Mouse (Mus musculus) midbrain, embryonic 10.5 days (tissue): ENCODE results near the gene Tmcc1. TPM values are rescaled to one million over a fixed set of nuclear protein-coding genes. Genes with fewer than 3 reads are reported as not detected.
"Not testable (repeated sequence)": the region's sequence is repeated elsewhere in the genome, so short reads cannot be mapped to it uniquely, and the experiment has no call there.

Source experiments
- DNase-seq: peaks from one replicate; pipeline ENCODE4 v3.0.0-alpha.2; 2017; ENCODE audit warnings: low spot score
- H3K27ac ChIP-seq: fragments of 300-500 bp; sonication (generic); replicated peaks from 2 replicates; pipeline ENCODE4 v1.5.1; 2016; ENCODE audit warnings: mild to moderate bottlenecking
- H3K27me3 ChIP-seq: fragments of 300-500 bp; sonication (generic); 2 replicates; pipeline ENCODE4 v1.6.1; 2016; ENCODE audit warnings: low read depth, mild to moderate bottlenecking; ENCODE audit not compliant: poor library complexity, severe bottlenecking
- H3K36me3 ChIP-seq: fragments of 300-500 bp; sonication (generic); 2 replicates; pipeline ENCODE4 v1.6.1; 2016; ENCODE audit warnings: mild to moderate bottlenecking, moderate library complexity
- H3K4me1 ChIP-seq: fragments of 300-500 bp; sonication (generic); 2 replicates; pipeline ENCODE4 v1.6.1; 2016
- H3K4me3 ChIP-seq: fragments of 300-500 bp; sonication (generic); 2 replicates; pipeline ENCODE4 v1.5.1; 2016; ENCODE audit warnings: mild to moderate bottlenecking, moderate library complexity
- H3K9me3 ChIP-seq: fragments of 300-500 bp; sonication (generic); replicated peaks from 2 replicates; pipeline ENCODE4 v1.6.1; 2016; ENCODE audit warnings: mild to moderate bottlenecking
- WGBS: fragments of 180-500 bp; shearing (Covaris S2); methylation state at CpG from one replicate; pipeline ENCODE4 v1.1.7; 2016; 5-methylcytosine and 5-hydroxymethylcytosine counted together
- polyA plus RNA-seq: library from polyadenylated mRNA; unstranded; fragments of >200 nt; fragmentation: Nextera tagmentation; extraction: Ambion mirVana; gene quantifications from 2 replicates; pipeline ENCODE4 v1.2.1, GENCODE M21; 2016

Tmcc1 gene
- polyA plus RNA-seq, 1 experiment from 2014 or later = 14.9 TPM

GRCm38 (mm10) chr6:116135971-116136632, 57.2 kb downstream of the Tmcc1 start:
- WGBS = 71% methylated on average over 7 of the region's 7 CpGs
- Histone ChIP-seq H3K4me3 (no peak overlapping the region), H3K27me3 (no peaks in the 10 kb centered on the region), H3K9me3 (no peaks in the 10 kb centered on the region), H3K36me3 (peaks cover 5% of the 10 kb centered on the region), H3K27ac (no peak overlapping the region), H3K4me1 (peaks cover 9% of the 10 kb centered on the region)
- no peak for DNase-seq

- WGBS = 83% methylated on average over 8 of the region's 8 CpGs
- no peak for DNase-seq
Measured at GRCm38 (mm10) chr6:116133756-116134155, 59.5 kb downstream of the Tmcc1 start.

GRCm38 (mm10) chr6:116131771-116132170, 61.5 kb downstream of the Tmcc1 start:
- Histone ChIP-seq H3K4me3 (no peak overlapping the region), H3K27me3 (no peaks in the 10 kb centered on the region), H3K9me3 (no peaks in the 10 kb centered on the region), H3K36me3 (peaks cover 5% of the 10 kb centered on the region), H3K27ac (no peak overlapping the region), H3K4me1 (no peaks in the 10 kb centered on the region)
- no peak for DNase-seq
- WGBS = 84% methylated on average over 1 of the region's 1 CpGs

More at GRCm38 (mm10) chr6:116133756-116134155, 59.5 kb downstream of the Tmcc1 start:
- Histone ChIP-seq H3K4me1 (no peaks in the 10 kb centered on the region), H3K4me3 (no peak overlapping the region), H3K27ac (no peak overlapping the region), H3K9me3 (no peaks in the 10 kb centered on the region), H3K36me3 (peaks cover 5% of the 10 kb centered on the region), H3K27me3 (no peaks in the 10 kb centered on the region)

GRCm38 (mm10) chr6:116128710-116129109, 64.6 kb downstream of the Tmcc1 start:
- no peak for DNase-seq
- Histone ChIP-seq H3K4me1 (peaks cover 11% of the 10 kb centered on the region), H3K9me3 (no peaks in the 10 kb centered on the region), H3K36me3 (peaks cover 7% of the 10 kb centered on the region), H3K27ac (no peak overlapping the region), H3K4me3 (no peak overlapping the region), H3K27me3 (no peaks in the 10 kb centered on the region)
- WGBS = 5% methylated on average over 1 of the region's 1 CpGs

GRCm38 (mm10) chr6:116127918-116128443, 65.3 kb downstream of the Tmcc1 start:
- Histone ChIP-seq H3K36me3 (peaks cover 11% of the 10 kb centered on the region), H3K27me3 (no peaks in the 10 kb centered on the region), H3K4me1 (peaks cover 11% of the 10 kb centered on the region), H3K9me3 (no peaks in the 10 kb centered on the region), H3K4me3 (no peak overlapping the region), H3K27ac (no peak overlapping the region)
- no peak for DNase-seq

GRCm38 (mm10) chr6:116126577-116126976, 66.7 kb downstream of the Tmcc1 start:
- peaks cover 11% of the 10 kb centered on the region for H3K4me1 ChIP-seq
- DNase-seq = no peak

GRCm38 (mm10) chr6:116122881-116123280, 70.4 kb downstream of the Tmcc1 start:
- H3K9me3 ChIP-seq = no peaks in the 10 kb centered on the region
- H3K4me1 ChIP-seq = peaks cover 11% of the 10 kb centered on the region
- no peak overlapping the region for H3K27ac ChIP-seq
- no peak for DNase-seq
- no peak overlapping the region for H3K4me3 ChIP-seq
- H3K27me3 ChIP-seq = no peaks in the 10 kb centered on the region
- peaks cover 31% of the 10 kb centered on the region for H3K36me3 ChIP-seq
- 75% methylated on average over 1 of the region's 1 CpGs for WGBS

More at GRCm38 (mm10) chr6:116126577-116126976, 66.7 kb downstream of the Tmcc1 start:
- no peak overlapping the region for H3K27ac ChIP-seq
- H3K9me3 ChIP-seq = no peaks in the 10 kb centered on the region
- peaks cover 25% of the 10 kb centered on the region for H3K36me3 ChIP-seq
- no peak overlapping the region for H3K4me3 ChIP-seq
- H3K27me3 ChIP-seq = no peaks in the 10 kb centered on the region

- H3K27ac ChIP-seq = no peak overlapping the region
- WGBS = 83% methylated on average over 4 of the region's 4 CpGs
- peaks cover 31% of the 10 kb centered on the region for H3K36me3 ChIP-seq
- no peak for DNase-seq
- no peaks in the 10 kb centered on the region for H3K27me3 ChIP-seq
- no peaks in the 10 kb centered on the region for H3K9me3 ChIP-seq
- no peaks in the 10 kb centered on the region for H3K4me1 ChIP-seq
- H3K4me3 ChIP-seq = no peak overlapping the region
Measured at GRCm38 (mm10) chr6:116119669-116120068, 73.6 kb downstream of the Tmcc1 start.

GRCm38 (mm10) chr6:116116634-116117033, 76.7 kb downstream of the Tmcc1 start:
- 89% methylated on average over 6 of the region's 6 CpGs for WGBS
- not testable (repeated sequence) for H3K4me1 ChIP-seq, H3K27ac ChIP-seq, DNase-seq, H3K4me3 ChIP-seq, H3K27me3 ChIP-seq, H3K9me3 ChIP-seq, H3K36me3 ChIP-seq

- 89% methylated on average over 4 of the region's 4 CpGs for WGBS
- Histone ChIP-seq H3K27ac (no peak overlapping the region), H3K27me3 (no peaks in the 10 kb centered on the region), H3K4me3 (no peak overlapping the region), H3K9me3 (no peaks in the 10 kb centered on the region), H3K36me3 (no peaks in the 10 kb centered on the region), H3K4me1 (peaks cover 24% of the 10 kb centered on the region)
- DNase-seq = no peak
Measured at GRCm38 (mm10) chr6:116110588-116110987, 82.7 kb downstream of the Tmcc1 start.

- Histone ChIP-seq H3K4me1 (peaks cover 29% of the 10 kb centered on the region), H3K27ac (peak overlapping the region; percentile 86), H3K27me3 (no peaks in the 10 kb centered on the region), H3K9me3 (no peaks in the 10 kb centered on the region), H3K36me3 (no peaks in the 10 kb centered on the region), H3K4me3 (peak overlapping the region; percentile 78)
- WGBS = under 1% methylated on average over 29 of the region's 29 CpGs
- peak; percentile 67 for DNase-seq
Measured at GRCm38 (mm10) chr6:116107471-116108358, 85.6 kb downstream of the Tmcc1 start.

GRCm38 (mm10) chr6:116106967-116107470, 86.3 kb downstream of the Tmcc1 start:
- Histone ChIP-seq H3K4me3 (peak overlapping the region; percentile 78), H3K27me3 (no peaks in the 10 kb centered on the region), H3K27ac (peak overlapping the region; percentile 86), H3K4me1 (peaks cover 29% of the 10 kb centered on the region), H3K36me3 (no peaks in the 10 kb centered on the region), H3K9me3 (no peaks in the 10 kb centered on the region)
- DNase-seq = no peak
- WGBS = 2% methylated on average over 6 of the region's 6 CpGs

GRCm38 (mm10) chr6:116097579-116097978, 95.7 kb downstream of the Tmcc1 start:
- DNase-seq = no peak
- Histone ChIP-seq H3K9me3 (no peaks in the 10 kb centered on the region), H3K27me3 (no peaks in the 10 kb centered on the region), H3K4me3 (no peak overlapping the region), H3K36me3 (peaks cover 11% of the 10 kb centered on the region; the same call in 1 of the 2 replicates), H3K4me1 (no peaks in the 10 kb centered on the region), H3K27ac (no peak overlapping the region)
- WGBS = 88% methylated on average over 2 of the region's 2 CpGs
